Mouse (Mus musculus) kidney, adult 11 months (tissue): Measurements from ENCODE around the gene Klhl42.

ENCODE experiments used
- DNase-seq: peaks from one replicate; pipeline ENCODE4 v3.0.0; 2022

The Klhl42 gene

GRCm38 (mm10) chr6:147088517-147088916 lies 2.7 kb upstream of the Klhl42 start:
- DNase-seq: no peak

GRCm38 (mm10) chr6:147090191-147090590 lies 988 bp upstream of the Klhl42 start:
- no peak for DNase-seq

- DNase-seq: peak; percentile 36
Measured at GRCm38 (mm10) chr6:147092136-147092535, 957 bp downstream of the Klhl42 start.

- no peak for DNase-seq
Measured at GRCm38 (mm10) chr6:147094771-147095170, 3.6 kb downstream of the Klhl42 start.

GRCm38 (mm10) chr6:147096109-147096508 lies 4.9 kb downstream of the Klhl42 start:
- no peak for DNase-seq

GRCm38 (mm10) chr6:147096934-147097333 lies 5.8 kb downstream of the Klhl42 start:
- no peak for DNase-seq

- no peak for DNase-seq
Measured at GRCm38 (mm10) chr6:147097346-147097929, 6.3 kb downstream of the Klhl42 start.

GRCm38 (mm10) chr6:147099458-147100277 lies 8.5 kb downstream of the Klhl42 start:
- peak; percentile 34 for DNase-seq

GRCm38 (mm10) chr6:147102293-147102692 lies 11.1 kb downstream of the Klhl42 start:
- DNase-seq: no peak

- no peak for DNase-seq
Measured at GRCm38 (mm10) chr6:147105529-147105928, 14.3 kb downstream of the Klhl42 start.

- peak; percentile 58 for DNase-seq
Measured at GRCm38 (mm10) chr6:147106716-147107115, 15.5 kb downstream of the Klhl42 start.

GRCm38 (mm10) chr6:147109283-147109682 lies 18.1 kb downstream of the Klhl42 start:
- DNase-seq: no peak

- peak; percentile 70 for DNase-seq
Measured at GRCm38 (mm10) chr6:147116579-147116978, 25.4 kb downstream of the Klhl42 start.

- no peak for DNase-seq
Measured at GRCm38 (mm10) chr6:147117764-147118163, 26.6 kb downstream of the Klhl42 start.

- DNase-seq: no peak
Measured at GRCm38 (mm10) chr6:147118190-147118589, 27.0 kb downstream of the Klhl42 start.

GRCm38 (mm10) chr6:147121320-147121719 lies 30.1 kb downstream of the Klhl42 start:
- no peak for DNase-seq

GRCm38 (mm10) chr6:147127239-147127638 lies 36.1 kb downstream of the Klhl42 start:
- DNase-seq: no peak

- DNase-seq: no peak
Measured at GRCm38 (mm10) chr6:147138260-147138659, 47.1 kb downstream of the Klhl42 start.

- DNase-seq: no peak
Measured at GRCm38 (mm10) chr6:147140600-147141154, 49.5 kb downstream of the Klhl42 start.

GRCm38 (mm10) chr6:147144664-147145063 lies 53.5 kb downstream of the Klhl42 start:
- DNase-seq: no peak

- no peak for DNase-seq
Measured at GRCm38 (mm10) chr6:147145277-147145676, 54.1 kb downstream of the Klhl42 start.

GRCm38 (mm10) chr6:147145753-147146152 lies 54.6 kb downstream of the Klhl42 start:
- DNase-seq: no peak

- no peak for DNase-seq
Measured at GRCm38 (mm10) chr6:147151069-147151468, 59.9 kb downstream of the Klhl42 start.

GRCm38 (mm10) chr6:147151839-147152238 lies 60.7 kb downstream of the Klhl42 start:
- no peak for DNase-seq
